Mouse (Mus musculus) adrenal gland, adult (tissue): ENCODE measurements at regions not wholly inside any gene's neighbourhood (a gene's known extent, or its start where the extent isn't known, plus 50 kb on each side); places are given as distances from the start of the nearest gene placed in this dataset.

Source experiments
- DNase-seq, 2 experiments: peaks; one replicate each; pipeline ENCODE4 v3.0.0; 2022 to 2023; ENCODE audit warnings: low spot score in 1 of 2; ENCODE audit not compliant: inconsistent age in 2 of 2

GRCm38 (mm10) chr6:10803383-10803782 is 1103.9 kb downstream of the Ndufa4 start:
- no peak for DNase-seq

- DNase-seq: no peak
Measured at GRCm38 (mm10) chr6:10758620-10759311, 1148.5 kb downstream of the Ndufa4 start.

DNA sequence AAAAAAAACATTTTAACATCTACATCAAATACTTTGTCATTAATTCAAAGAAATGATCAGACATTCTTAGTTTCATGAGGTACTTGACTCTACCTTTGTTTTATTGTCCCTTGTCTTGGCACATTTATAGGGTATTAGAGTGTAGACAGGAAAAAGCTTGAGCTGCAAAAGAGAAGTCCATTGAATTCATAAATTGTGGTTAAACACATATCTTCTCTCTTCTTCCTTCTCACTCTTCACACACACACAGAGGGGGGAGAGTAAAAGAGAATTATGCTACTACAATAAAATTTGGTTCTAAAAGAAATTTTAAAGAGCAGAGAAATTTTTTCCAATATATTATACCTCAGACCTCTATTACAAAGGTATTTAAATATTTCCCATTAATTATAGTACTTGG is 1149.2 kb downstream of the Ndufa4 start:
- DNase-seq: no peak

DNA sequence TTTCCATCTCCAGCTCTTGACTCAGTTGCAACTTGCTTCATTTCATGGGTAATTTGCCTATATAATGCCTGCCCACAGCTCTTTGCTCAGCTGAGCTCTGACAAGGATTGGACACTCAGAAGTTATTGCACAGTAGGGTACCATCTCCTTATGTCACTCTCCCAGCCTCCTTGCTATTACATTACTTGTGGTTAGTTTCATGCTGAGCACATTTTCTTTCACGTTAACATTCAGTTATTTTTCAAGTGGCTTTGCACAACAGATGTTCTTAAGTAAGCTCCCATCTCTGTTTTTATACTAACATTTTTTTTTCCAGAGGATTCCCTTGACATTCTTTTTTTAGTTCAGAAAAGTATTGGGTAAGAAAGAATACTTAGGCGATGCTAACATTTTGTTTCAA is 1163.2 kb downstream of the Ndufa4 start:
- no peak for DNase-seq

- DNase-seq: no peak
Measured at GRCm38 (mm10) chr6:10722566-10722965, 1184.7 kb downstream of the Ndufa4 start.

- DNase-seq: peak; percentile 3 to 23
Measured at GRCm38 (mm10) chr6:10690526-10690925, 1216.8 kb downstream of the Ndufa4 start.
